Mouse (Mus musculus) left cerebral cortex, postnatal 4 days (tissue): ENCODE results near the gene Rce1. TPM values are rescaled to one million over a fixed set of nuclear protein-coding genes. Genes with fewer than 3 reads are reported as not detected.

Source experiments
- DNase-seq: peaks from one replicate; pipeline ENCODE4 v3.0.0-alpha.2; 2022
- intact Hi-C: fragments of 180-260 bp; cut with DNase I; formaldehyde crosslinking; loops from one replicate; pipeline ENCODE4 v1.15.1; 2025
- total RNA-seq, 2 experiments: library from RNA; stranded (reverse); gene quantifications; 2 replicates each; pipeline ENCODE4 v1.2.3; 2021

The Rce1 gene
- total RNA-seq = 10 to 100 TPM; 26.4 to 27.5 TPM

DNA sequence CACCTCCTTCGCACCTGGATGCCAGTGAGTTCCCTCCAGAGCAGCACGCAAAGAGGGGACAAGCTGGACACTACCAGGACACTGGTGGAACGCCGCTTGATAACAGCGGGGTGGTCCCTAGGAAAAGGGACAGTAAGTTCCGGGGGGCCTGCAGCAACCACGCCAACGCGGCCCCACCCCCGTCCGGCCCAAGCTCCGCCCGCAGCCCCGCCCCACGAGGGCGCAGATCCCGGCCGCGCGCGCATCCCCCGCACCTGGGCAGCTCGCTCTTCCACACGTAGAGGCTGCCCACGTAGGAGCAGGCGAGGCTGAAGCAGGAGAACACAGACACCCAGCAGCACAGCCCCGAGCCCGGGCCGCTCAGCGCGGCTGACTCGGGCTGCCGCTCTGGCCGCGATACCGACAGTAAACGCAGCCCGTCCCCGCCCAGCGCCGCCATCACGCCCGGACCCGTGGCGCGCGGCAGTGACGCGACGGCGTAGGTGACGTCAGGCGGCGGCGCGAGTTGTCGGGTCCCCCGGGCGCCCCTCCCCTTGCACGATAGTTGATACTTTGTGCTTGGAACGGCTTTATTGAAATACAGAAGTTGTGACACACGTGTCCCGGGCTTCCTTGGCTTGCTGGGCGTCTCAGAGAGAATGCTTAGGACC lies at the start of gene Rce1:
Rce1 (minus strand) TSS at position 463 of the 650 bp plus-strand sequence.
- DNase-seq = peak; percentile 92
- intact Hi-C loops = loop anchor here (5.0 kb wide), 2 partner anchors 97 to 117 kb away; no protein-coding TSS in a partner anchor

- intact Hi-C loops = no loop called here
Measured at GRCm38 (mm10) chr19:4672401-4672800, 47.0 kb upstream of the Rce1 start.

DNA sequence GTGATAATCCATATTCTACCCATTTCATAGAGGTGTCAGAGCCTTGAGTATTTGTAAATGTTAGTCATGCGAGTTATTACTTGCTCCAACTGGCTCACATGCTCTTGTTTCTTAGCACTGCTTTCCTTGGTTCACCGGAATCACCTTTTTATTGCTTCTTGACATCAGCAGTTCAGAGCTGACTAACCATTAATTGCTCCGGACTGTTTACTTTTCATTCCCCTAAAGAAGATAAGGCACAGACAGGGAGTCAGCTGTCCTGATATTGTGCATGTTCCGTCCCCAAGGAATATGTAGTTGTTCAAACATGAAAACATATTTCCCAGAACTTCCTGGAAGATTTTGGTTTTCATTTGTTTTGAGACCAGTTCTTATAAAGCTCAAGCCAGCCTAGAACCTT lies 45.3 kb upstream of the Rce1 start:
- DNase-seq = no peak
- intact Hi-C loops = no loop called here

More at GRCm38 (mm10) chr19:4672401-4672800, 47.0 kb upstream of the Rce1 start:
- DNase-seq = no peak

DNA sequence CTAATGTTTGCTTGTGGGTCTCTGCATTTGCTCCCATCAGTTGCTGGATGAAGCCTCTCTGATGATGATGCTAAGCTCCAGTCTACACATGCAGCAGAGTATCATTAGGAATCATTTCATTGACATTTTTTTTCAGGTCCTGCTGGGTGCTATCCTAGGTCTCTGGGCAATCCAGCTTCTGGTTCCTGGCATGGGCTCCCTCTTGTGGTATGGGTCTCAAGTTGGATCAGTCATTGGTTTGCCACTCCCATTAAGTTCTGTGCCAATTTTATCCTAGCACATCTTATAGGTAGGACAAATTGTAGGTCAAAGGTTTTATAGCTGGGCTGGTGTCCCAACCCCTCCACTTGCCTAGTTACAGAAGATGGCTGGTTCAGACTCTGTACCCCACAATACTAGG lies 41.4 kb upstream of the Rce1 start:
- intact Hi-C loops = no loop called here
- DNase-seq = no peak

- intact Hi-C loops = no loop called here
- DNase-seq = no peak
Measured at GRCm38 (mm10) chr19:4658156-4658555, 32.7 kb upstream of the Rce1 start.

DNA sequence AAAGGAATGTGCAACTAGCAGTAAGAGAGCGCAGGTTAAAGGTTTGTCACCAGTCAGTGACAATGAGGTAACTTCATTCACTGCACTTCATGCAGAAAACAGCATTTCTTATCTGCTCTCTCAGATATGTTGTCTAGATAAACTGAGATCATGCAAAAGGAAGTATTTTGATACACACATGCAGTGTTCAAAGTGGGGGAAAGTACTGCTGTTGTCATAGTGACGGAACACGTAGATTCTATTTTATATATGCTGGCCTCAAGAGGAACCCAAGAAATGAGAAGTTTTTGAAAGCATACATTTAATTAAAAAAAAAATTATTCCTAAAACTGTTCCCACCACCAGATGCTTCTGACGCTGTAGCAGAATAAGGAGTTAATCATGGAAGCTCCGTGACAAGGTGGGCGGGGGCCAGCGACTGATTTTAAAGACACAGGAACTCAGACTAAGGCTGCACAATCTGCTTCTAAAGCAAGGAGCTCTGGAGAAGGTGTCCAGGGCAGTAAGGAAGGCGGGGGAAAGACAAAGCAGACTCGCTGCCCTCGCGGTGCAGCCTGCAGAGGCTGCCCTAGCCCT lies 21.6 kb upstream of the Rce1 start:
- no peak for DNase-seq
- intact Hi-C loops = loop anchor here (5.0 kb wide), 1 partner anchor 65 kb away; the partner anchor contains the start of gene Sptbn2

GRCm38 (mm10) chr19:4644271-4644670 lies 18.8 kb upstream of the Rce1 start:
- DNase-seq = peak; percentile 62
- intact Hi-C loops = no loop called here

GRCm38 (mm10) chr19:4635986-4636385 lies 10.5 kb upstream of the Rce1 start:
- no peak for DNase-seq
- intact Hi-C loops = no loop called here

DNA sequence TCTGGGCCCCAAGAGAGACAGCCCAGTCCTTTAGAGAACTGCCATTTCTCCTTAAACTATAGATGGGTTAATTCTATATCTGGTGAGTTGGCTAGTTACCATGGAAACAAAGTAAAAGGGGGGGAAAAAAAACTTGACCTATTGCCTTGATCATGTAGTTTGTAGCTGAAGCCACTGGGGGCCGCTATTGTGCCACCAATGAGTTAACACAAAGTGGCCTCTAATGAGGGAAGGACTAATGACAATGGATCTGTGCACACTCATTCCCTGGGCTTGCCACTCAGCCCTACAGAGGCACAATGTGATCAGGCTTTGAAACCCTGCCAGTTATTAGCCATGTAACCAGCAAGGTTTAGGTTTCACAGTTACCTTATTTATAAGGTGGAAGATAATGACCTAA lies 3.4 kb upstream of the Rce1 start:
- DNase-seq = peak; percentile 83
- intact Hi-C loops = loop anchor here (5.0 kb wide), 2 partner anchors 93 to 113 kb away; no protein-coding TSS in a partner anchor

- intact Hi-C loops = loop anchor here (5.0 kb wide), 2 partner anchors 96 to 116 kb away; no protein-coding TSS in a partner anchor
- DNase-seq = no peak
Measured at GRCm38 (mm10) chr19:4625829-4626535, 541 bp upstream of the Rce1 start.

DNA sequence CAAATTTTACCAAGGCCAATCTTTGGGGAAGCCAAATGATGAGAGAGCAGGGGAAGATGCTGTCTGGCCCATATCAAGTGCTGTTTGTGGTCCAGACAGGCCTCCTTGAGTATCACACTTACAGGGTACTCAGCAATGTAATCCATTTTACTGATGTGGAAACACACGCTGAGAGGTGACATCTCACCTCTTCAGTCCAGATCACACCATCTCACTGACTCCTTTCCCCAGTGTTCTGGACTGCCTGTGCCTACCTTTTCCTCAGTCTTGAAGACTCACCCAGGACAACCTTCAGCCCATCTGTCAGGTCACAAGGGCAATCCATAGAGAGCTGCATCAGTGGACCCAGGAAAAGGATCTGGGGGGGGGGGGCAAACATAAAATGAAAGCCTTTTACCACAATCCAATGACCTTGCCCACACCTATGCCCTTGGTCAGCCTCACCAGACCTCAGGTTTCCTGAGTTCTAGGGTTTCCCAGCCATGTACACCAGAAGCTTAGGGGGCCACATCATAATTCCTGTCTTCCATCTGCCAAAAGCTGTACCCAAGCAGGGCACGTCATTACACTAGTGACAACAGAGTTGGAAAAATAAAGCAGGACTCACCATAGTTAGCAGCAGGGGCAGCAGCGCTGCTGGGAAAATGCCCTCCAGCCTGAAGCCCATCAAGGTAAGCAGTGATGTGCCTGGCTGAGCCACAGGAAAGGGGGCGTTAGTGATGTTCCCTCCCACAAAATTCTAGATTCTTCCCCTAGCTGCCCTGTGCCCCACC lies 849 bp downstream of the Rce1 start:
- no peak for DNase-seq
- intact Hi-C loops = loop anchor here (5.0 kb wide), 2 partner anchors 98 to 118 kb away; no protein-coding TSS in a partner anchor

GRCm38 (mm10) chr19:4624006-4624405 lies 1.4 kb downstream of the Rce1 start:
- intact Hi-C loops = no loop called here
- no peak for DNase-seq

GRCm38 (mm10) chr19:4623419-4623818 lies 2.0 kb downstream of the Rce1 start:
- intact Hi-C loops = no loop called here
- no peak for DNase-seq

DNA sequence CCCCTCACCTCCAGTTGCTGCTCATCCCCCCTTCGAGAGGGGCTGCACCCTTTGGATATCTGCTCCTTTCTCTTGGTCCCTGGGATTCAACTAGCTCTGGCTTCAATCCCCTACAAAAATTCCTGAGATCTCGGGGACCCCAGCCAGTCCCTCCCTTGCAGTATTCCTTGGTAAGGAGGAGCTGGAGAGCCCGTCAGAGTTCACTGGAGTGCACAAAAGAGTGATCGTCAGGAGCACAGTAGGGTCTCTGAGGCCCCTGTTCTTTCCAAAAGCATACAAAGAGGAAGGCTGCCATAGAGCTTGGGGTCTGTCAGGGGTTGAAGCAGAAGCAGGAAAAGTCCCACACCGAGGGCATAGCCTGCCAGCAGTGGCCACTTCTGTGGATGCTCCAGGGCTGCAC lies 2.7 kb downstream of the Rce1 start:
- intact Hi-C loops = no loop called here
- DNase-seq = no peak

DNA sequence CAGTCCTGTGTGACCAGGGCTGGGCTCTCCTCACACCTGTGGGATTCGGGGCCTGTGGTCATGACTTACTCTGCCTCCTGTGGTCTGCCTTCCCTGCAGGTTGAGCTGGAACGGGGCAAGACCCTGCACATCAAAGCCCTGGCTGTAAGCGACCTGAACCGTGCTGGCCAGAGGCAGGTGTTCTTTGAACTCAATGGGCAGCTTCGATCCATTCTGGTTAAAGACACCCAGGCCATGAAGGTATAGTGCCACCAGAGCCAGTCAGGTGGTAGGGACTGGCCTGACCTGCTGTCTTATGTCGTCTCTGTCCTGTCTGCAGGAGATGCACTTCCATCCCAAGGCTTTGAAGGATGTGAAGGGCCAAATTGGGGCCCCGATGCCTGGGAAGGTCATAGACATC lies 4.7 kb downstream of the Rce1 start:
- intact Hi-C loops = no loop called here
- DNase-seq = no peak

GRCm38 (mm10) chr19:4619461-4619860 lies 6.0 kb downstream of the Rce1 start:
- intact Hi-C loops = loop anchor here (5.0 kb wide), 1 partner anchor 122 kb away; the partner anchor contains the start of gene 2010003K11Rik

GRCm38 (mm10) chr19:4618183-4618582 lies 7.3 kb downstream of the Rce1 start:
- DNase-seq = peak; percentile 61
- intact Hi-C loops = loop anchor here (5.0 kb wide), 1 partner anchor 121 kb away; the partner anchor contains the start of gene 2010003K11Rik

More at GRCm38 (mm10) chr19:4619461-4619860, 6.0 kb downstream of the Rce1 start:
- peak; percentile 9 for DNase-seq

- intact Hi-C loops = loop anchor here (5.0 kb wide), 1 partner anchor 119 kb away; the partner anchor contains the start of gene 2010003K11Rik
- peak; percentile 42 for DNase-seq
Measured at GRCm38 (mm10) chr19:4616546-4616945, 8.9 kb downstream of the Rce1 start.

GRCm38 (mm10) chr19:4615151-4616093 lies 10.0 kb downstream of the Rce1 start, which contains the start of gene Lrfn4:
Lrfn4 (minus strand) TSS chr19:4615667.
- intact Hi-C loops = loop anchor here (5.0 kb wide), 1 partner anchor 118 kb away; the partner anchor contains the start of gene 2010003K11Rik

More at GRCm38 (mm10) chr19:4615151-4616093, 10.0 kb downstream of the Rce1 start, which contains the start of gene Lrfn4:
- peak; percentile 93 for DNase-seq
